Mouse (Mus musculus): Measurements from ENCODE around the gene Tmem135. TPM values are rescaled to one million over a fixed set of nuclear protein-coding genes. Genes with fewer than 3 reads are reported as not detected.

Gene Tmem135
- total RNA-seq, 2 experiments from 2014 or later, result 49.4 to 51.3 TPM

DNA sequence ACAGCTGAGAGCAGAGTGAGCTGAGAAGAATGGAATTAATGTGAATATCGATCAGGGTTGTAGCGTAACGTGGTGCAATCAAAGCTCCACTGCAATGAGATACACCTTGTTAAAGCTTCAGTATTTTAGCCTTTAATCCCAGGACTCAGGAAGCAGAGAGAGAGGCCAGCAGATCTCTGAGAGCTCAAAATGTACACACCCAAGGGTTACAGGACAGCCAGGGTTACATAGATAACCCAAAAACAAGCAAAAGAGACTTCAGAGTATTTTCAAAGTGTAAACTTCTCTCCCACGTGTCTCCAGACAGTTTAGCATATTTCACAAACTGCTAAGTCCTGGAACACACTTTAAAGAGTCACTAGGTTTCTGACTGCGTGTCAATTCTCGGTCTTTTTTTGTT, 248.8 kb downstream of the Tmem135 start:
- DNase-seq, result no peak
- intact Hi-C loops (cut with DNase I), result no loop called here

DNA sequence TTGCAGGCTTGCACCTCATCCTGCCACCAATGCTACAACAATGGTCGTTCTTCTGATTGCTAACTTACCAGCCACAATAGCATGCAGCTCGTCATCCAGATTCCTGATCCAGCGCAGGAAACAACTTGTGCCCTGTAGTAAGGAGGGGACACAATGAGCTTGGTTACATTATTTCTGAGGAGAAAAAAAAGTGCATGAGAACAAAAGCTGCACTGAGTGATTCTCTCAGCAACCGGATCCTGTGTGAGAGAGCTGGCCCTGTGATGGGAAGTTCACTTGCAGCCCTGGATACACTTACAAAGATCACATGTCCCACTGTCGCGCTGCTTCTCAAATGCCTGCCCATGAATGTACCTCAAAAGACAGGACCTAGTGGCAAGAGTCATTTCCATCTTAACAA, 252.7 kb downstream of the Tmem135 start:
- no peak for DNase-seq
- intact Hi-C loops (cut with DNase I), result no loop called here

DNA sequence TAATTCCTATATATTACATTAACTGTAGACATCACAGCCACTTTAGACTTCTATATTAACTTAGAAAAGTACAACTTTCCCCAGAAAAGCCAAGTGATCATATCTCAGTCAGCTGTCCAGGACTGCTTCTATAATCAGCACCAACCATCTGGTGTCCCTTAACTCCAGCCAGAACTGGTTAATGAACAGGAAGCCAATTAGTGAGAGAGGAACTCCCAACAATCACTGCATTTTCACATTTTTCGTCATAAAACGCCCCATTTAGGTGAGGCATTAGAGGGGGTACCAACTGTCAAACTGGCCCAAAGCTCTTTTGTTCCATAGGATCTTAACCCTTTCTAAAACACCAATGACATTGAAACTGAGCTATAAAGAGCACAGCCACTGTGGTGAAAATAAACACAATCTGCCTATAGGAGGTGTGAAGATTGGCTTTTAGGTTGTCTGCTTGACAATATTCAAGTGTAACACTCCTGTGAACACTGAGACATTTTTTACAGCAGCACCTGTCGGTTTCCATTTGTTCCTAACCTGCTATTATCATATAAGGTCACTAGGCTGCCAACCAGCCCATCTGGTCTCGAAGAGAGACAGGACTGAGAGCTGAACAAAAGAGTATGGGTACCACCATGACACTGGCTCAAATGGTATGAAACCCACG, 263.3 kb downstream of the Tmem135 start:
- intact Hi-C loops (cut with DNase I), result no loop called here
- DNase-seq, result no peak

DNA sequence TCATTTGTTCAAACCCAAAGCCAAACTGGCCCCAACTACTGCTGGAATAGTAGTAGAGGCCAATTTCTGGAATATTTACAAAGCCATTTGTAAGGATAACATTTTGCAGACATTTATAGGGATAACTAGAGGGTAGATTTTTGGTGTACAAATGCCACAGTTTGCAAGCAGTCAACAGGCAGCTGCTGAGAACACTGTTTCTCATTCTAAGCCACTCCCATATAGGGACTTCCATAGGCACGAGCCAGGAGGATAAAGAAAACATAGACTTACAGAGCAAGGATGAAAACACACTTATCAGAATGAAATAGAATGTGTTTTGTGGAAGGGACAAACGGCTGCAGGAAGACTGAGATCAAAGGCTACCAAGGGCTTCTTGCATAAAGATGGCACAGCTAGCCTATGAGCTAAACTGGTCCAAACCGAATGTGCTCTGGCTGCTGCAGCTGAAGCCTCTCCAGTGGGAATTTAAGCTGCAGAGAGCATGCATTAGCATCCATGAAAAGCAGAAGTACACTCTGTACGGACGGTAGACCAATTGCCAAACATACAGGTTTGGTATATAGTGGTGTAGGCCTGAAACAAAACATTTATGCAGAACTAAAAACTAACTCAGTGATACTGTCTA, 269.0 kb downstream of the Tmem135 start:
- intact Hi-C loops (cut with DNase I), result no loop called here
- DNase-seq, result no peak

DNA sequence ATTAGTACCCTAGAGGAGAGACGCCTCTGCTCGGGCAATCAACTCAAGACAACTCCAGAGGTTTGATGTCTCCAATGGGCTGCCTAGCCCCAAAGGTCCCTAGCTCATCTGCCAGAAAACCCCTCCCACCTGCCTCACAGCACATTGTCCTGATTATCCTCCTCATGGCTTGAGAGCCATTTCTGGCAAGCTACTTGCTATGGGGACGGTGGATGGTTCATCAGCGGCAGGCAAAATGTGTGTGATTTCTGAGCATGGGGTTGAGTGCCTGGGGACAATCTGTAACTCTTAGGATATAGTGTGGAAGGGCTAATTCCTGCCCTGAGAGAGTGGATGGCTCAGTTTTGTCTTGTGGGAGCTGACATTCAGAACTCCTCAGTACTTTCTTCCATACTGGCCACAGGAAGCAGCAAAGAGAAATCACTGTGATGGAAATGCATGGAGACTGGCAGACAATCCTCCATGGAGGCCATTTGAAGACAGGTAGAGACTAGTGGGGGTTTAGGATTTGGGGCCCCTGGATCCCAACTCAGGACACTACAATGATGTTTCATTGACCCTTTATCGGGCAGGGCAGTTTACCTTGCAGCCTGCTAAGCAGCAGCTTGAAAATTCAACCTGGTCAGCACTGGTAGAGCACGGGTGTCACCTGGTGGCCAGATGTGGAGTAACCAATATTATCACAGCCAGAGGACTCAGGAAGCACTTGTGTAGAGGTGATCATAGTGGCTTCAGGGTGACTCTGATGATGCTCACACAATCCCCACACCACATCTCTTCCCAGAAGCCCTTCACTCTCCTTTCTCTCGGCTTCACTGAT, 277.7 kb downstream of the Tmem135 start:
- DNase-seq, result peak; percentile 67 to 76
- intact Hi-C loops (cut with DNase I), result loop anchor here (1.0 to 10.0 kb wide), 2 partner anchors 40 to 1031 kb away; no protein-coding TSS in a partner anchor

DNA sequence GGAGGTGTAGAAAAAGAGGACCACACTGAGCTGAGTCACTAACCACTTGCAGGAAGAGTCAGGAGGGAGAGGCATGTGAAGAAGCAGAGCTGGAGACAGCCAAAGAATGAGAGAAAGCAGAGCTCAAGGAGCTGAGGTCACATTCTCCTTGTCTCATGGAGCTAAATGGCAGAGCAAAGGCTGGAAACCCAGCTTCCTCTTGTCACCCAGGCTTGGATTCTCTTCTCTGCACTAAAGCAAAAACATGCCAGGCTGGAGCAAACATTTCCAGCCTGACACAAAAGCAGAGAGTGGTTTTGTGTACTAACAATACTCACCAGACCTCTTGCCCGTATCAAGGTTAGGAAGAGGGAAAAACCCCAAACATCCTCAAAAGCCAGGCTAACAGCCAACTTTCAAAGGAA, 287.8 kb downstream of the Tmem135 start:
- intact Hi-C loops (cut with DNase I), result no loop called here
- DNase-seq, result peak; percentile 3 to 8

DNA sequence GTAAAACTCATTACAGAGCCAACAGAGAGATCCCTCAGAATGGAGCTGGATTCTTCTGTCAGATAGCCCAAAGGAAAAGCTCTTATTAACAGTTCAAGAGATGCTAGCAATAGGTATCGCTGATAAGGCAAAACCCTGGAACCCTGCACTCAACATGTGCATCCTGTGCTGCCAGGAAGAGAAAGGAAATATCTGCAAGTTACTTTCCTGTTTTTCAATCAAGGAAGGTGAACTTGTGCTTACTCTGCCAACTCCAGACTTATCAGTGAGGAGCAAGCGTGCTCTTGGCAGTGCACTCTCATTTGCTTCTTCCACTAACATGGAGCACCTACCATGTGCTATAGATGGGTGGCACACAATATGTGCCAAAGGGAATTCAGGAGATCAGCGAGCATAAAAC, 288.4 kb downstream of the Tmem135 start:
- intact Hi-C loops (cut with DNase I), result no loop called here

DNA sequence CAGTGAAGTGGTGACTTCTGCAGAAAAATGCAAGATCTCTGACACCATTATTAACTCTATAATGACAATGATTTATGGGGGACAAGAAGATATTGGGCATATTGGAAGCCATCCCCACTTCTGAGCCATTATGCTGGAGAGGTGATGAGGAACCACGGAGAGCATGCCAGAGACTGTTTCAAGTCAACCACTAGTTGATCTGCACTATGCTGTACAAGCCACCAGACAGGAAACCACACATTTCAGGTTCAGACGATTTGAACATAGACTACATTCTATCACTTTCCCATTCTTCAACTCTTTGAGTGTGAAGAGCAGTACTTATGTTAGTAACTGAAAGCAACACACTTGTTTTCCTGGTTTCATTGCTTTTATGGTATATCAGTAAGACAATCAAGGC, 297.6 kb downstream of the Tmem135 start:
- intact Hi-C loops (cut with DNase I), result no loop called here
- DNase-seq, result no peak

More for the DNA sequence above, 288.4 kb downstream of the Tmem135 start:
- peak; percentile 18 to 29 for DNase-seq

DNA sequence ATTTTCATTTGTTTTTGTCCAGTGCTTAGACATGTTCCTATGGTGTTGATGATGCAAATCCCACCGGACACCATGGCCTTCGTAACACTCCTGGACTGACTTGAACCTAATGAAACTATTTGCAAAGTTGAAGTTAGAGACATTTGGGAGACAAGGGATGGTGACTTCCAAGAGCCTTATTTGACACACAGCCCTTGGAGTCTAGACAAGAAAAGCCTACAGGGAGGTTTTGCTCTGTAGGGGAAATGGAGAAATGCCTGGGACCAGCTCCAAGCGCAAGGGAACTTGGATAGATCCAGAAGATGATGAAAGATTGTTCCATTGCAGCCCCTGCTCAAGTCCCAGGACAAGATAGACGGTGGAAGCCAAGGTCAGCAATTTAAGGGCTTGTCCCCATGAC, 304.3 kb downstream of the Tmem135 start:
- intact Hi-C loops (cut with DNase I), result no loop called here
- DNase-seq, result peak; percentile 51 to 65

Small RNA genes lying within 50 kb of the gene (microRNA-seq; reads per million reads assigned to microRNA genes)
- gene Gm22171 (0 reads per million in 2 experiments), gene Gm24659 (0 reads per million in 2 experiments)

Other genes with a start within 250 kb of the Tmem135 start
- gene Fzd4, start 133 bp upstream of the Tmem135 start, total RNA-seq (2021), result 10 to 100 TPM; 51.5 to 53.5 TPM
- 10 to 100 TPM; 28.8 to 30.4 TPM for gene Prss23, start 123.0 kb upstream of the Tmem135 start, total RNA-seq (2021)
- gene Me3, start 228.2 kb upstream of the Tmem135 start, total RNA-seq (2021), result 100 to 1,000 TPM; 115 to 124 TPM

Measured in heart, postnatal 14 days (tissue).